Mouse (Mus musculus) olfactory bulb, adult 2 months (tissue): ENCODE data around the gene Akr1b8. TPM values are rescaled to one million over a fixed set of nuclear protein-coding genes. Genes with fewer than 3 reads are reported as not detected.
"Not testable (repeated sequence)": the region's sequence is repeated elsewhere in the genome, so short reads cannot be mapped to it uniquely, and the experiment has no call there.

ENCODE experiments used
- H3K27ac ChIP-seq: fragments of 200-500 bp; 2 replicates; pipeline ENCODE4 v1.5.1; 2012; ENCODE audit warnings: low read depth, low read length; ENCODE audit not compliant: insufficient read depth
- H3K4me1 ChIP-seq: fragments of 200-500 bp; 2 replicates; pipeline ENCODE4 v1.6.1; 2012; ENCODE audit warnings: low read length; ENCODE audit not compliant: control insufficient read depth, insufficient read depth
- H3K4me3 ChIP-seq: fragments of 200-500 bp; 2 replicates; pipeline ENCODE4 v1.5.1; 2012; ENCODE audit warnings: mild to moderate bottlenecking, low read depth, low read length, moderate library complexity; ENCODE audit not compliant: insufficient read depth
- CTCF ChIP-seq: fragments of 200-500 bp; IDR thresholded peaks from 2 replicates; pipeline ENCODE4 v1.5.1; 2012; ENCODE audit warnings: low read depth, mild to moderate bottlenecking, low read length, moderate library complexity; ENCODE audit not compliant: insufficient read depth
- POLR2A ChIP-seq: fragments of 200-500 bp; IDR thresholded peaks from 2 replicates; pipeline ENCODE4 v1.6.1; 2012; ENCODE audit warnings: mild to moderate bottlenecking, low read depth, low read length, moderate library complexity; ENCODE audit not compliant: insufficient read depth
- WGBS: fragments of 180-500 bp; shearing (Covaris S2); methylation state at CpG from one replicate; pipeline ENCODE4 v1.1.7; 2018; 5-methylcytosine and 5-hydroxymethylcytosine counted together
- polyA plus RNA-seq: library from polyadenylated mRNA; stranded (reverse); fragments of >200 nt; gene quantifications from 2 replicates; pipeline ENCODE4 v1.2.4, GENCODE M21; 2012; ENCODE audit warnings: low replicate concordance; ENCODE audit not compliant: missing spikeins, insufficient read depth, insufficient read length

Akr1b8 gene
- polyA plus RNA-seq, 1 experiment, result not detected

GRCm38 (mm10) chr6:34318636-34319035, 35.3 kb upstream of the Akr1b8 start:
- H3K4me3 ChIP-seq, result no peak overlapping the region
- TF ChIP-seq POLR2A (no peak), CTCF (no peak)
- no peak overlapping the region for H3K27ac ChIP-seq
- WGBS, result 79% methylated on average over 6 of the region's 6 CpGs
- H3K4me1 ChIP-seq, result no peaks in the 10 kb centered on the region

DNA sequence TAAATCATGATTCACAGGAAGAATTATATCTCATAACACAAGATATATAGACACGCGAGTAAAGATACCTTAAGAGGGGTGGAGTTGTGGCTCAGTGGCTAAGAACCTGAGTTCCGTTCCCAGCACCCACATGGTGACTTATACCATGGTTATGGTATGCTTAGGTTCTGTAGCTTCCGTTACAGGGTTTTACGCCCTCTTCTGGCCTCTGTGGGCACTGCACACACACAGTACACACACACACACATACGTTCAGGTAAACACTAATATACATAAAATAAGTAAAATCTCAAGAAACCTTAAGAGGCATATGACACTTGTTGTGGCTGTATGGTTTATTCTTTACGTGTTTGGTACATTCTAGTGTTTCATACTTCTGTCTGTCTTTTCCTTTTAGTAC, 31.8 kb upstream of the Akr1b8 start:
- Histone ChIP-seq H3K27ac (no peak overlapping the region), H3K4me1 (no peaks in the 10 kb centered on the region), H3K4me3 (no peak overlapping the region)
- 97% methylated on average over 7 of the region's 7 CpGs for WGBS
- TF ChIP-seq CTCF, result no peak
- no peak for TF ChIP-seq POLR2A

- 80% methylated on average over 5 of the region's 5 CpGs for WGBS
These were observed 22.5 kb upstream of the Akr1b8 start for GRCm38 (mm10) chr6:34331379-34331778.

GRCm38 (mm10) chr6:34331804-34332203, 22.1 kb upstream of the Akr1b8 start:
- H3K4me1 ChIP-seq, H3K4me3 ChIP-seq, H3K27ac ChIP-seq: not testable (repeated sequence)
- 88% methylated on average over 12 of the region's 12 CpGs for WGBS

More at GRCm38 (mm10) chr6:34331379-34331778, 22.5 kb upstream of the Akr1b8 start:
- Histone ChIP-seq H3K27ac (no peak overlapping the region), H3K4me1 (no peaks in the 10 kb centered on the region), H3K4me3 (no peak overlapping the region)
- no peak for TF ChIP-seq POLR2A
- no peak for TF ChIP-seq CTCF

GRCm38 (mm10) chr6:34334673-34335072, 19.2 kb upstream of the Akr1b8 start:
- TF ChIP-seq POLR2A, result no peak
- TF ChIP-seq CTCF, result no peak
- Histone ChIP-seq H3K27ac (no peak overlapping the region), H3K4me1 (no peaks in the 10 kb centered on the region), H3K4me3 (no peak overlapping the region)
- WGBS, result 82% methylated on average over 5 of the region's 5 CpGs

DNA sequence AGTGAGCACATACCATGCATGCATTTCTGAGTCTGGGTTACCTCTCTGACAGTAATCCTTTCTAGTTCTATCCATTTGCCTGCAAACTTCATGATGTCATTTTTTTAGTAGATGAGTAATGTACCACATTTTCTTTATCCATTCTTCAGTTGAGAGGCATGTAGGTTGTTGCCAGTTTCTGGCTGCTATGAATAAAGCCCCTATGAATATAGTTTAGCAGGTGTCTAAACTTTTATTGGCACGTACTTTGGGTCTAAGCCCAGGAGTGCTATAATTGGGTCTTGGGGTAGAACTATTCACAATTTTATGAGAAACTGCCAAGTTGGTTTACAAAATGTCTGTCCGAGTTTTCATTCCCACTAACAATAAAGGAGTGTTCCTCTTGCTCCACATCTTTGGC, 16.1 kb upstream of the Akr1b8 start:
- 64% methylated on average over 2 of the region's 2 CpGs for WGBS
- Histone ChIP-seq H3K4me3 (no peak overlapping the region), H3K27ac (no peak overlapping the region), H3K4me1 (no peaks in the 10 kb centered on the region)
- no peak for TF ChIP-seq POLR2A
- no peak for TF ChIP-seq CTCF

DNA sequence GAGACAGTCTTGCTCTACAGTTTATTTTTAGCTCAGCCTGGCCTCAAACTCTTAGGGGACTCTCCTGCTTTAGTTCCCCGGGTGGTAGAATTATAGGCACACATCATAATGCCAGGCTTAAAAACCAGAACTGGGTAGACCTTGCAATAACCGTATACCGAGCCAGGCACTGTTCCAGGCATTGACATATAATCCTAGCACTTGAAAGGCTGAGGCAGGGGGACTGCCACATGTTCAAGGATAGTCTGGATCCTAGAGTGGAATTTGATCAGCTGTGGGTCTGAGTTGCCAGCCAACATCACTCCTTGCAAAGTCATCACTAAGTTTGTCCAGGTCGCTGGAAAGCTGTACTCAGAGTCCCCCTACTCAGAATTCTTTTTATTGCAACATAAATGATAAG, 11.9 kb upstream of the Akr1b8 start:
- TF ChIP-seq CTCF, result no peak
- no peak for TF ChIP-seq POLR2A
- 86% methylated on average over 4 of the region's 4 CpGs for WGBS
- Histone ChIP-seq H3K4me1 (peaks cover 3% of the 10 kb centered on the region; the same call in 1 of the 2 replicates), H3K4me3 (no peak overlapping the region), H3K27ac (no peak overlapping the region)

DNA sequence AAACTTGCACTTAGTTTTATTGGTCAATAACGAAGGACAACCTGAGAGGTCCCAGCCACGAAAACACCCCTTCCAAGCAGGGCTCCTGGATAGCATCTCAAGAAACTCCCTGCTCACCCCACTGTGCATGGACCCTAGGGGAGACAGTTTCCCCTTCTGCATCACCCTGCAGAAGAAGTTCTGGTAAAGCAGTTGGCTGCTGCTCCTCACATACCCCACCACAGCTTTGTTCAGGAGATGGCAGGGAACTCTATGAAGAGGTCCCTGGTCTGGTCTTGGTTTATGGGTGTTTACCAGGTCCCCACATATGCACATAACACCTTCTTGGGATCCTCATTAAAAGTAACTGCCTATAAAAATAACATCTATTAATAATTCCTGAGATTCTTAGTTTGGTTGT, 11.4 kb upstream of the Akr1b8 start:
- Histone ChIP-seq H3K4me3 (no peak overlapping the region), H3K27ac (no peak overlapping the region), H3K4me1 (peaks cover 3% of the 10 kb centered on the region; the same call in 1 of the 2 replicates)
- TF ChIP-seq POLR2A, result no peak
- TF ChIP-seq CTCF, result no peak
- 96% methylated on average over 2 of the region's 2 CpGs for WGBS

DNA sequence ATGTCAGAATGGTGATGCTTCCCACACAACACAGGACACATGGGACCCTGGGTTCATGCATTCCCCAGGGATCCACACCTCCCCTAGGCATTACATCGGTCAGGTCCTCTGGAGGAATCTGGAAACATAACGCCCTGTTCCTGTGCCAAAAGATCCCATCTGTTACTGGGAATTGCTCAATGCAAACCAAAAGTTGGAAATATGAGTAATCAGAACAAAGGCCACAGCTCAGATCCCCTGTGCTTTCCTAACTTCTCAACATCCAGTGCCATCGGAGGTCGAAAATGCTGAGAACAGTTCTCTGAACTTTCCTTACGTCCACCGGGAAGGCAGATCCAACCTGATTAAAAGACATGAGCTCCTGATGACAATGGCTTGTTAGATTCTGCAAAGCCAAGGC, 10.5 kb upstream of the Akr1b8 start:
- H3K4me3 ChIP-seq, result no peak overlapping the region
- no peak overlapping the region for H3K27ac ChIP-seq
- WGBS, result 87% methylated on average over 6 of the region's 6 CpGs
- TF ChIP-seq CTCF (no peak), POLR2A (no peak)
- peaks cover 3% of the 10 kb centered on the region; the same call in 1 of the 2 replicates for H3K4me1 ChIP-seq

GRCm38 (mm10) chr6:34344135-34344850, 9.6 kb upstream of the Akr1b8 start:
- peaks cover 3% of the 10 kb centered on the region; the same call in 1 of the 2 replicates for H3K4me1 ChIP-seq
- WGBS, result 70% methylated on average over 10 of the region's 10 CpGs
- H3K4me3 ChIP-seq, result no peak overlapping the region
- TF ChIP-seq POLR2A, result no peak
- TF ChIP-seq CTCF, result no peak
- H3K27ac ChIP-seq, result no peak overlapping the region
